Mouse (Mus musculus) small intestine, adult 2 months (tissue): ENCODE measurements around the gene Atf7ip2.

ENCODE experiments used
- CTCF ChIP-seq: fragments of 200-500 bp; IDR thresholded peaks from 2 replicates; pipeline ENCODE4 v1.5.1; 2012; ENCODE audit warnings: low read depth, mild to moderate bottlenecking, control low read depth, inconsistent platforms, low read length, moderate library complexity, mixed read lengths; ENCODE audit not compliant: insufficient replicate concordance, insufficient read length; ENCODE audit errors: extremely low read depth
- POLR2A ChIP-seq: fragments of 200-500 bp; IDR thresholded peaks from 2 replicates; pipeline ENCODE4 v1.6.1; 2012; ENCODE audit warnings: low read depth, mild to moderate bottlenecking, control low read depth, inconsistent platforms, low read length, moderate library complexity

- TF ChIP-seq POLR2A (no peak), CTCF (0 out of 2 replicates have a peak, but pooled peaks have one; percentile 14)
Measured at GRCm38 (mm10) chr16:10272256-10272655, 79.7 kb downstream of the Atf7ip2 start.
